Mouse (Mus musculus): ENCODE data around the gene Arhgap18.

GRCm38 (mm10) chr10:26725255-26725654 is 28.0 kb upstream of the Arhgap18 start:
- TF ChIP-seq CTCF (IDR thresholded peaks at IDR 0.05; ENCODE audit: insufficient read depth, low read depth, low read length) (no peak), POLR2A (IDR thresholded peaks at IDR 0.05; ENCODE audit: insufficient read depth, low read depth, low read length) (no peak)

All from olfactory bulb, adult 2 months (tissue).